15 mouse cellular contexts compared by ENCODE assay signal in genomic region chr12:79610511-79611103, GRCm38 (mm10).
A peak's percentile ranks its signal among the peaks of the same experiment; 100 is the strongest.
DNase-seq lines count a peak whose midpoint lies in the region; ATAC-seq and TF ChIP-seq lines count a peak whose summit lies in the region.
"Had no signal": no experiment of that assay in that cellular context is flagged by ENCODE, and none has a peak within 500 bp of the region (broad histone marks: within the 10 kb centered on the region; RNA-seq: fewer than 3 reads in every experiment).

No protein-coding gene starts in this region.

- 0 out of 2 replicates have a peak overlapping the region, but pooled peaks have one; percentile 2 for H3K27ac ChIP-seq in heart, postnatal 0 days (ENCODE audit: low read depth)
- H3K27ac ChIP-seq in MEL (ENCODE audit: control insufficient read depth, low read depth, low read length), result no peak overlapping the region

- H3K9ac ChIP-seq in heart, postnatal 0 days (replicated peaks; ENCODE audit: low read depth, low read length), result no peak overlapping the region
- no peak overlapping the region for H3K9ac ChIP-seq in MEL (ENCODE audit: control insufficient read depth, low read depth, low read length, poor library complexity, severe bottlenecking)

- ATAC-seq in heart, postnatal 0 days (ENCODE audit: insufficient read depth, low read depth), result no peak

- no peak overlapping the region for H3K4me3 ChIP-seq in heart, postnatal 0 days (ENCODE audit: low read depth, low read length)
- H3K4me3 ChIP-seq in MEL (ENCODE audit: control insufficient read depth in 1 of 2, insufficient read depth in 1 of 2, low read depth in 2 of 2, low read length in 2 of 2), result no peak overlapping the region
- H3K4me3 ChIP-seq: megakaryocyte, embryonic 14.5 days had no signal

- TF ChIP-seq POLR2A in MEL (IDR thresholded peaks at IDR 0.05; ENCODE audit: control insufficient read depth in 1 of 2, insufficient read depth in 1 of 2, low read depth in 1 of 2, low read length in 2 of 2, poor library complexity in 1 of 2), result no peak

- 41% methylated on average over 6 of the region's 6 CpGs for WGBS in heart, postnatal 0 days

- no peaks in the 10 kb centered on the region for H3K79me2 ChIP-seq in MEL (ENCODE audit: control insufficient read depth, insufficient read depth, low read length, poor library complexity)

- no peak for DNase-seq in heart, postnatal 0 days (ENCODE audit: low spot score)
- no peak for DNase-seq in heart, adult 18-20 months
- DNase-seq in MEL (ENCODE audit: low read depth, low spot score) (peak; percentile 20), liver (peak; percentile 79)
- peak; percentile 13 for DNase-seq in c-Kit-positive CD71-positive TER-119-negative erythroid progenitor cells, embryonic 14.5 days (ENCODE audit: low read depth)
- no peak for DNase-seq in thymus, postnatal 36 days
- DNase-seq in right cerebral cortex, postnatal 10 days (ENCODE audit: low spot score in 2 of 2), result no peak
- no peak for DNase-seq in cerebellum, postnatal 25 days
- DNase-seq: gastrocnemius, postnatal 36 days; kidney, adult 18-20 months; layer of hippocampus, postnatal 36 days; right cerebral cortex, postnatal 25 days; thymus, adult 2 months had no signal

- H3K36me3 ChIP-seq in heart, postnatal 0 days (replicated peaks; ENCODE audit: control insufficient read depth, insufficient read depth, low read length), result no peaks in the 10 kb centered on the region
- peaks cover 0 to 19% of the 10 kb centered on the region in 2 experiments; a peak in 2 of 4 replicates for H3K36me3 ChIP-seq in MEL (ENCODE audit: control insufficient read depth in 1 of 2, insufficient read depth in 2 of 2, low read length in 2 of 2)

- H3K4me1 ChIP-seq in heart, postnatal 0 days (ENCODE audit: control insufficient read depth, insufficient read depth), result peaks cover 36% of the 10 kb centered on the region
- H3K4me1 ChIP-seq in MEL (ENCODE audit: control insufficient read depth in 1 of 2, insufficient read depth in 2 of 2, low read length in 2 of 2), result peaks cover 11 to 14% of the 10 kb centered on the region in 2 experiments

- no peaks in the 10 kb centered on the region for H3K9me3 ChIP-seq in heart, postnatal 0 days (replicated peaks; ENCODE audit: control insufficient read depth, low read length)
- no peaks in the 10 kb centered on the region for H3K9me3 ChIP-seq in MEL (replicated peaks; ENCODE audit: insufficient read depth, low read length)
- H3K9me3 ChIP-seq: megakaryocyte, embryonic 14.5 days had no signal

- H3K4me2 ChIP-seq in heart, postnatal 0 days (ENCODE audit: low read depth, low read length), result no peak overlapping the region

- no peak for TF ChIP-seq EP300 in heart, postnatal 0 days (IDR thresholded peaks at IDR 0.05; ENCODE audit: low read depth)
- no peak for TF ChIP-seq EP300 in MEL (IDR thresholded peaks at IDR 0.05; ENCODE audit: low read depth in 1 of 2, low read length in 2 of 2)

- no peak for TF ChIP-seq CTCF in heart, postnatal 0 days (IDR thresholded peaks at IDR 0.05; ENCODE audit: low read depth)
- no peak for TF ChIP-seq CTCF in MEL (IDR thresholded peaks at IDR 0.05 in 2 of 3, conservative IDR thresholded peaks at IDR 0.05 in 1 of 3; ENCODE audit: control insufficient read depth in 1 of 3, insufficient read depth in 1 of 3, low read depth in 2 of 3, low read length in 3 of 3, poor library complexity in 1 of 3, severe bottlenecking in 1 of 3)

- TF ChIP-seq RAD21 in MEL (IDR thresholded peaks at IDR 0.05; ENCODE audit: low read depth, low read length), result no peak

- no peaks in the 10 kb centered on the region for H3K27me3 ChIP-seq in heart, postnatal 0 days (ENCODE audit: control insufficient read depth, insufficient read depth, low read length)
- H3K27me3 ChIP-seq in MEL (ENCODE audit: control insufficient read depth in 1 of 2, insufficient read depth in 2 of 2, low read length in 2 of 2), result no peaks in the 10 kb centered on the region
- H3K27me3 ChIP-seq: CH12.LX; megakaryocyte, embryonic 14.5 days had no signal

TF ChIP-seq in MEL, 35 proteins besides CTCF, POLR2A, EP300 and RAD21:
- TF ChIP-seq BHLHE40 (IDR thresholded peaks at IDR 0.05; ENCODE audit: borderline replicate concordance, low read depth, low read length) (no peak), KAT2A (conservative IDR thresholded peaks at IDR 0.05; ENCODE audit: low read depth, low read length) (no peak), ETS1 (IDR thresholded peaks at IDR 0.05; ENCODE audit: low read depth, low read length) (peak; percentile 37; the same call in 1 of the 2 replicates)

Comparison
In these comparisons a context has a peak if more than half of its experiments do, and no peak if none do; other contexts are left out.
1. DNase-seq: peak in MEL (single experiment), c-Kit-positive CD71-positive TER-119-negative erythroid progenitor cells, embryonic 14.5 days (single experiment) and liver (single experiment); none in heart, postnatal 0 days (single experiment), heart, adult 18-20 months (0 of 2), thymus, postnatal 36 days (0 of 2), right cerebral cortex, postnatal 10 days (0 of 2) and cerebellum, postnatal 25 days (0 of 2).